Comparison of ENCODE assay signal across 20 mouse cellular contexts in genomic region chr6:47304848-47305490, GRCm38 (mm10).
DNase-seq lines count a peak whose midpoint lies in the region; ATAC-seq lines count a peak whose summit lies in the region.
"Had no signal": no experiment of that assay in that cellular context is flagged by ENCODE, and none has a peak within 500 bp of the region (broad histone marks: within the 10 kb centered on the region; RNA-seq: fewer than 3 reads in every experiment).

No protein-coding gene starts in this region.

- no peak overlapping the region for H3K4me3 ChIP-seq in embryonic facial prominence, embryonic 12.5 days
- H3K4me3 ChIP-seq in embryonic facial prominence, embryonic 10.5 days: no peak overlapping the region
- H3K4me3 ChIP-seq in lung, embryonic 15.5 days: no peak overlapping the region
- H3K4me3 ChIP-seq: forebrain, embryonic 12.5 days; heart, embryonic 12.5 days; hindbrain, embryonic 15.5 days had no signal

- no peaks in the 10 kb centered on the region for H3K36me3 ChIP-seq in embryonic facial prominence, embryonic 12.5 days
- no peaks in the 10 kb centered on the region for H3K36me3 ChIP-seq in embryonic facial prominence, embryonic 10.5 days (replicated peaks)
- no peaks in the 10 kb centered on the region for H3K36me3 ChIP-seq in lung, embryonic 15.5 days
- H3K36me3 ChIP-seq: G1E; heart, embryonic 12.5 days; hindbrain, embryonic 15.5 days had no signal

- no peaks in the 10 kb centered on the region for H3K27me3 ChIP-seq in embryonic facial prominence, embryonic 12.5 days
- H3K27me3 ChIP-seq in embryonic facial prominence, embryonic 10.5 days (replicated peaks; ENCODE audit: low read depth, poor library complexity, severe bottlenecking): no peaks in the 10 kb centered on the region
- no peaks in the 10 kb centered on the region for H3K27me3 ChIP-seq in lung, embryonic 15.5 days
- H3K27me3 ChIP-seq: heart, embryonic 12.5 days; hindbrain, embryonic 15.5 days had no signal

- H3K9ac ChIP-seq in embryonic facial prominence, embryonic 12.5 days: no peak overlapping the region
- H3K9ac ChIP-seq in lung, embryonic 15.5 days: no peak overlapping the region
- H3K9ac ChIP-seq: forebrain, embryonic 12.5 days; heart, embryonic 12.5 days; hindbrain, embryonic 15.5 days had no signal

- 42% methylated on average over 11 of the region's 11 CpGs for WGBS in embryonic facial prominence, embryonic 12.5 days
- 75% methylated on average over 11 of the region's 11 CpGs for WGBS in embryonic facial prominence, embryonic 10.5 days
- WGBS in lung, embryonic 15.5 days: 40% methylated on average over 11 of the region's 11 CpGs

- no peaks in the 10 kb centered on the region for H3K9me3 ChIP-seq in embryonic facial prominence, embryonic 12.5 days
- no peaks in the 10 kb centered on the region for H3K9me3 ChIP-seq in embryonic facial prominence, embryonic 10.5 days
- H3K9me3 ChIP-seq in lung, embryonic 15.5 days: no peaks in the 10 kb centered on the region
- H3K9me3 ChIP-seq: forebrain, embryonic 12.5 days; G1E; heart, embryonic 12.5 days; hindbrain, embryonic 15.5 days had no signal

- no peak for DNase-seq in embryonic facial prominence, embryonic 10.5 days (ENCODE audit: low spot score)
- DNase-seq in lung, postnatal 14 days: no peak
- DNase-seq in urinary bladder, postnatal 14 days (ENCODE audit: low spot score): peak; percentile 17
- no peak for DNase-seq in urinary bladder, postnatal 25 days (ENCODE audit: low spot score)
- no peak for DNase-seq in cerebellum, postnatal 4 days (ENCODE audit: low spot score in 2 of 2)
- no peak for DNase-seq in right cerebral cortex, postnatal 25 days
- DNase-seq: adrenal gland, postnatal 10 days; B cell, adult 2 months; cerebellum, adult 11 months; cerebellum, adult 8-10 months; cerebellum, postnatal 14 days; heart, postnatal 36 days had no signal

- peak; percentile 81; the same call in 1 of the 2 replicates for ATAC-seq in embryonic facial prominence, embryonic 12.5 days (ENCODE audit: insufficient number of reproducible peaks, insufficient read depth, low FRiP score, low TSS enrichment)
- no peak; the same call in 1 of the 2 replicates for ATAC-seq in lung, embryonic 15.5 days (ENCODE audit: borderline replicate concordance, extremely low read depth, low FRiP score, low TSS enrichment)
- ATAC-seq: CD4-positive, CD25-positive, alpha-beta regulatory T cell, adult 4 months; forebrain, embryonic 16.5 days had no signal

- H3K4me1 ChIP-seq in embryonic facial prominence, embryonic 12.5 days: peaks cover 5% of the 10 kb centered on the region; the same call in 1 of the 2 replicates
- H3K4me1 ChIP-seq in embryonic facial prominence, embryonic 10.5 days: peaks cover 8% of the 10 kb centered on the region
- 0 out of 2 replicates have a peak, but pooled peaks cover 4% of the 10 kb centered on the region for H3K4me1 ChIP-seq in lung, embryonic 15.5 days
- H3K4me1 ChIP-seq: heart, embryonic 12.5 days had no signal

- H3K27ac ChIP-seq in embryonic facial prominence, embryonic 12.5 days: peak overlapping the region; percentile 31; the same call in 1 of the 2 replicates
- no peak overlapping the region for H3K27ac ChIP-seq in embryonic facial prominence, embryonic 10.5 days (replicated peaks)
- H3K27ac ChIP-seq in lung, embryonic 15.5 days: no peak overlapping the region; the same call in 1 of the 2 replicates
- H3K27ac ChIP-seq: forebrain, embryonic 12.5 days; hindbrain, embryonic 15.5 days had no signal

- H3K4me2 ChIP-seq in embryonic facial prominence, embryonic 12.5 days (replicated peaks): no peak overlapping the region
- H3K4me2 ChIP-seq in lung, embryonic 15.5 days: peak overlapping the region; percentile 16; the same call in 1 of the 2 replicates
- H3K4me2 ChIP-seq: forebrain, embryonic 12.5 days; heart, embryonic 12.5 days; hindbrain, embryonic 15.5 days had no signal
